Mouse (Mus musculus) right cerebral cortex, postnatal 36 days (tissue): Measurements from ENCODE around the gene Glis2.
A peak's percentile ranks its signal among the peaks of the same experiment; 100 is the strongest.

Experiments used
- DNase-seq, 2 experiments: peaks; one replicate each; pipeline ENCODE4 v3.0.0; 2022; ENCODE audit warnings: low spot score in 2 of 2, mixed read lengths in 1 of 2

Gene Glis2

GRCm38 (mm10) chr16:4656571-4657081, 62.1 kb downstream of the Glis2 start:
- DNase-seq, result no peak

DNA sequence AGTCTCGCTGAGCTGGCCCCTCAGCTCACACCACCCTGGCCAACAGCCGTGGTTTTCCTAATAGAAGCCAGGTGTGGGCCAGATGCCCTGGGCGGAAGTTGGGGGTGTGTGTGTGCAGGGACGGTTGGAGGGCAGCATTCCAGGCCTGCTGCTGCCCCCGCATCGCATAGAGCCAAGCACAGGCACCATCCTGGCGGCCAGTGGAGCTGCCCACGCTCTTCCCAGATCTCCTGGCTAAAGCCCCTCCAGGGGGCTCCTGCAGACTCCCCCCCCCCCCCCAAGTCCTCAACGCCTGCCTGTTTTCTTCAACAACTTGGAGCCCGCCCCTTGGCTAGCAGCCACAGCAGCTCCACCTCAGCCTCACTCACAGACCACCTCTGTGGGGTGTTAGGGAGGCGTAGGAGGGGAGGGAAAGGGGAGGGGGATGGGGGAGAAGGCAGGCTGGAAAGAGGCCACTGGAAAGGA, 64.3 kb downstream of the Glis2 start:
- no peak for DNase-seq

DNA sequence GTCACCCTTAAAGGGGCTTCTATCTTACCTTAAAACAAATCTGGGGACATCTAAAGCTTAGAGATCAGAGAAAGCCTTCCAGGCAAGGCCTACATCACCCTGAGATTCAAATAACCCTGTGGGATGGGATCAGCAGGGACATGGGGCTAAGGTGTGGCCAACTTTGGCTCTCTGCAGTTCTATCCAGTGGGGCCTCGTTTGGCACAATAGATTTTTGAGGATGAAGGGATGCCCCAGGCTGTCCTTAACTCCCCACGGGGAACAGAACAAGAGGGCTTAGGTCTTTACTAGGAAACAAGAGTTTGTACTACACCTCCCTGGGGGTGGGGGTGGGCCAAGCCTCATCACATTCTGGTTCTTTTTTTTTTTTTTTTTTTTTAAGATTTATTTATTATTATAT, 64.8 kb downstream of the Glis2 start:
- DNase-seq, result no peak

GRCm38 (mm10) chr16:4661605-4662004, 67.1 kb downstream of the Glis2 start:
- DNase-seq, result no peak

GRCm38 (mm10) chr16:4663806-4664205, 69.3 kb downstream of the Glis2 start:
- DNase-seq, result no peak

- no peak for DNase-seq
These were observed 71.2 kb downstream of the Glis2 start for GRCm38 (mm10) chr16:4665726-4666125.

GRCm38 (mm10) chr16:4667190-4667808, 72.8 kb downstream of the Glis2 start:
- peak; percentile 63 to 72 for DNase-seq

GRCm38 (mm10) chr16:4670317-4670716, 75.8 kb downstream of the Glis2 start:
- no peak for DNase-seq

- no peak for DNase-seq
These were observed 79.6 kb downstream of the Glis2 start for GRCm38 (mm10) chr16:4674091-4674490.
